Comparison of ENCODE assay signal across 9 mouse cellular contexts in genomic region chr11:94832246-94832985, GRCm38 (mm10). TPM values are rescaled to one million over a fixed set of nuclear protein-coding genes. Genes with fewer than 3 reads are reported as not detected.
A peak's percentile ranks its signal among the peaks of the same experiment; 100 is the strongest.
DNase-seq lines count a peak whose midpoint lies in the region; TF ChIP-seq lines count a peak whose summit lies in the region.
"Had no signal": no experiment of that assay in that cellular context is flagged by ENCODE, and none has a peak within 500 bp of the region (broad histone marks: within the 10 kb centered on the region; RNA-seq: fewer than 3 reads in every experiment).

No protein-coding gene starts in this region.

- no peak overlapping the region for H3K4me3 ChIP-seq in cortical plate, adult 2 months (ENCODE audit: insufficient read depth, low read length)
- H3K4me3 ChIP-seq in olfactory bulb, adult 2 months (ENCODE audit: insufficient read depth, low read depth, low read length): no peak overlapping the region
- H3K4me3 ChIP-seq: embryonic facial prominence, embryonic 13.5 days had no signal

- no peak overlapping the region for H3K27ac ChIP-seq in cortical plate, adult 2 months (ENCODE audit: insufficient read depth, low read length)
- H3K27ac ChIP-seq in olfactory bulb, adult 2 months (ENCODE audit: insufficient read depth, low read depth, low read length): no peak overlapping the region
- H3K27ac ChIP-seq: embryonic facial prominence, embryonic 13.5 days had no signal

- WGBS in olfactory bulb, adult 2 months: 32% methylated on average over 13 of the region's 13 CpGs

- DNase-seq in heart, adult 18-20 months: peak; percentile 33 to 76
- no peak for DNase-seq in heart, postnatal 25 days (ENCODE audit: low spot score)
- peak; percentile 47 for DNase-seq in adipocyte (ENCODE audit: low spot score)
- DNase-seq in heart, postnatal 36 days: peak; percentile 49 to 75
- peak; percentile 35 to 36 for DNase-seq in left cerebral cortex, postnatal 25 days (ENCODE audit: low spot score in 2 of 2)
- DNase-seq in thymus, adult 18-20 months: peak; percentile 18 to 27

- intact Hi-C loops in heart, postnatal 25 days (cut with DNase I): no loop called here
- intact Hi-C loops in heart, postnatal 36 days (cut with DNase I): loop anchor here (1.0 to 5.0 kb wide), 3 partner anchors 35 to 105 kb away; no protein-coding TSS in a partner anchor
- intact Hi-C loops in left cerebral cortex, postnatal 25 days (cut with DNase I): loop anchor here (1.0 kb wide), 1 partner anchor 105 kb away; no protein-coding TSS in a partner anchor

- peak; percentile 52 for TF ChIP-seq CTCF in cortical plate, adult 2 months (IDR thresholded peaks at IDR 0.05; ENCODE audit: extremely low read depth, insufficient read depth, low read length)
- peak; percentile 66; the same call in 1 of the 2 replicates for TF ChIP-seq CTCF in olfactory bulb, adult 2 months (IDR thresholded peaks at IDR 0.05; ENCODE audit: insufficient read depth, low read depth, low read length)

- TF ChIP-seq POLR2A in cortical plate, adult 2 months (IDR thresholded peaks at IDR 0.05; ENCODE audit: extremely low read depth, insufficient read depth, low read length): no peak
- TF ChIP-seq POLR2A in olfactory bulb, adult 2 months (IDR thresholded peaks at IDR 0.05; ENCODE audit: insufficient read depth, low read depth, low read length): no peak

- no peaks in the 10 kb centered on the region for H3K4me1 ChIP-seq in cortical plate, adult 2 months (ENCODE audit: control insufficient read depth, insufficient read depth, low read length)
- no peaks in the 10 kb centered on the region for H3K4me1 ChIP-seq in olfactory bulb, adult 2 months (ENCODE audit: control insufficient read depth, insufficient read depth, low read length)
- H3K4me1 ChIP-seq: embryonic facial prominence, embryonic 13.5 days had no signal

RNA-seq across cellular contexts. Expression of gene Tmem92, which starts 49.9 kb away (rescaled TPM):
- not detected for total RNA-seq in heart, adult 18-20 months (2021)
- total RNA-seq in heart, postnatal 25 days (2021): not detected
- not detected in 2 replicates for polyA plus RNA-seq in cortical plate, adult 2 months (2012; rRNA removed)
- total RNA-seq in heart, postnatal 36 days (2021): not detected
- not detected for total RNA-seq in left cerebral cortex, postnatal 25 days (2021)
- polyA plus RNA-seq in olfactory bulb, adult 2 months (2012; ENCODE audit: insufficient read depth, insufficient read length, low replicate concordance, missing spikeins): not detected in 2 replicates
- polyA plus RNA-seq: embryonic facial prominence, embryonic 13.5 days had no signal
